Mouse (Mus musculus): ENCODE measurements at regions not wholly inside any gene's neighbourhood (a gene's known extent, or its start where the extent isn't known, plus 50 kb on each side); places are given as distances from the start of the nearest gene placed in this dataset.

DNA sequence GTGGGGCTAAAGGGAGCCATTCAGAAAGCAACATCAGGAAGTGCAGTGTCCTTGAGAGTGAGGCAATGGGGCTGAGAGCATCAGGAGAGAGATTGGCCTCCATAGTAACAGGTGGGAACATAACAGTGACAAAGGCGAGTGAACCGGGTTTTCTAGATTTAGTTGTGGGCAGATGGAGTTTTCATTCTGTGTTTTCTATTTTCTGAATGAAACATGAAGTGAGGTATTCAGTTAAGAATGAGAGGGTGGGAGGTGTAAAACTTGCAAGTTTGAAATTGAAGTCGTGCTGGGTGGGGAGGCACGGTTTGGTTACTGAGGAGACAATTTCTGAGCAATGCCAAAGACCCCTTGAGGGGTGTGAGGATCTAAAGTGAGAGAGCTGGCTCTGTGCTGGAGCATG lies 893.3 kb downstream of the Diaph3 start:
- DNase-seq: no peak
- H3K9me3 ChIP-seq (ENCODE audit: low read depth, low read length): no peaks in the 10 kb centered on the region
- no peak for ATAC-seq (ENCODE audit: insufficient read depth)
- H3K27ac ChIP-seq (ENCODE audit: low read depth): no peak overlapping the region
- H3K9ac ChIP-seq: no peak overlapping the region
- no peaks in the 10 kb centered on the region for H3K36me3 ChIP-seq (ENCODE audit: insufficient read depth)
- no peak overlapping the region for H3K4me2 ChIP-seq
- WGBS: 88% methylated on average over 4 of the region's 4 CpGs
- H3K4me3 ChIP-seq (ENCODE audit: low read depth, low read length): no peak overlapping the region
- H3K27me3 ChIP-seq (ENCODE audit: insufficient read depth, low read length): no peaks in the 10 kb centered on the region
- H3K4me1 ChIP-seq (ENCODE audit: insufficient read depth): no peaks in the 10 kb centered on the region
- no peak for TF ChIP-seq CTCF (IDR thresholded peaks at IDR 0.05; ENCODE audit: low read depth)

- Histone ChIP-seq H3K4me1 (ENCODE audit: insufficient read depth) (no peaks in the 10 kb centered on the region), H3K9ac (no peak overlapping the region), H3K27ac (ENCODE audit: low read depth) (no peak overlapping the region), H3K4me2 (no peak overlapping the region), H3K27me3 (ENCODE audit: insufficient read depth, low read length) (no peaks in the 10 kb centered on the region), H3K36me3 (ENCODE audit: insufficient read depth) (no peaks in the 10 kb centered on the region), H3K4me3 (ENCODE audit: low read depth, low read length) (no peak overlapping the region), H3K9me3 (ENCODE audit: low read depth, low read length) (no peaks in the 10 kb centered on the region)
- ATAC-seq (ENCODE audit: insufficient read depth) (no peak), DNase-seq (no peak)
- no peak for TF ChIP-seq CTCF (IDR thresholded peaks at IDR 0.05; ENCODE audit: low read depth)
- WGBS: 89% methylated on average over 8 of the region's 8 CpGs
These were observed 894.3 kb downstream of the Diaph3 start for GRCm38 (mm10) chr14:86246770-86247169.

- ATAC-seq (ENCODE audit: insufficient read depth) (no peak), DNase-seq (no peak)
- Histone ChIP-seq H3K4me2 (no peak overlapping the region), H3K36me3 (ENCODE audit: insufficient read depth) (no peaks in the 10 kb centered on the region), H3K27me3 (ENCODE audit: insufficient read depth, low read length) (no peaks in the 10 kb centered on the region), H3K9ac (no peak overlapping the region), H3K9me3 (ENCODE audit: low read depth, low read length) (no peaks in the 10 kb centered on the region), H3K4me1 (ENCODE audit: insufficient read depth) (no peaks in the 10 kb centered on the region), H3K27ac (ENCODE audit: low read depth) (no peak overlapping the region), H3K4me3 (ENCODE audit: low read depth, low read length) (no peak overlapping the region)
- TF ChIP-seq CTCF (IDR thresholded peaks at IDR 0.05; ENCODE audit: low read depth): no peak
- WGBS: 87% methylated on average over 1 of the region's 1 CpGs
These were observed 897.4 kb downstream of the Diaph3 start for GRCm38 (mm10) chr14:86243662-86244061.

DNA sequence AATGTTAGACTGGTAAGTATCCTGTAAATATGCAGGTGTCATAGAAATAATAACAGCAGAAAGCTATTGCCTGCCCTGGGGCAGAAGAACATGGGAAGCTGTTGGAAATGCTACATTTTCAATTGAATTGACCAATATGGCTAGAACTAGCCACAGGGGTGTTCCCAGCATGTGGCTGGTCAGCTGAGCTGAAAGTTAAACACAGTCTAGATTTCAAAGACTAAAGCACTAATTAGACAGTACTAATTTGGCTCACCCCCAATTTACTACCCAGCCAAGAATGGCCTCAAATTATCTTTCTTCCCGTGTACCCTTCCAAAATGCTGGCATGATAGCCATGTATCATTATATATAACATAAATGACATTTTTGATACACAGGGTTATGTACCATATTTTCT lies 898.2 kb downstream of the Diaph3 start:
- WGBS: 71% methylated on average over 1 of the region's 1 CpGs
- TF ChIP-seq CTCF (IDR thresholded peaks at IDR 0.05; ENCODE audit: low read depth): no peak
- no peak overlapping the region for H3K9ac ChIP-seq
- ATAC-seq (ENCODE audit: insufficient read depth) (no peak), DNase-seq (no peak)
- no peak overlapping the region for H3K4me2 ChIP-seq
- H3K36me3 ChIP-seq (ENCODE audit: insufficient read depth): no peaks in the 10 kb centered on the region
- H3K4me3 ChIP-seq (ENCODE audit: low read depth, low read length): no peak overlapping the region
- H3K27ac ChIP-seq (ENCODE audit: low read depth): no peak overlapping the region
- H3K4me1 ChIP-seq (ENCODE audit: insufficient read depth): no peaks in the 10 kb centered on the region
- H3K27me3 ChIP-seq (ENCODE audit: insufficient read depth, low read length): no peaks in the 10 kb centered on the region
- no peaks in the 10 kb centered on the region for H3K9me3 ChIP-seq (ENCODE audit: low read depth, low read length)

GRCm38 (mm10) chr14:86239090-86239489 lies 901.9 kb downstream of the Diaph3 start:
- Histone ChIP-seq H3K36me3 (ENCODE audit: insufficient read depth) (no peaks in the 10 kb centered on the region), H3K4me3 (ENCODE audit: low read depth, low read length) (no peak overlapping the region), H3K27ac (ENCODE audit: low read depth) (no peak overlapping the region), H3K4me1 (ENCODE audit: insufficient read depth) (no peaks in the 10 kb centered on the region), H3K27me3 (ENCODE audit: insufficient read depth, low read length) (no peaks in the 10 kb centered on the region), H3K9ac (no peak overlapping the region), H3K4me2 (no peak overlapping the region), H3K9me3 (ENCODE audit: low read depth, low read length) (no peaks in the 10 kb centered on the region)
- DNase-seq (peak; percentile 4), ATAC-seq (ENCODE audit: insufficient read depth) (no peak)
- TF ChIP-seq CTCF (IDR thresholded peaks at IDR 0.05; ENCODE audit: low read depth): no peak
- WGBS: 42% methylated on average over 2 of the region's 2 CpGs

DNA sequence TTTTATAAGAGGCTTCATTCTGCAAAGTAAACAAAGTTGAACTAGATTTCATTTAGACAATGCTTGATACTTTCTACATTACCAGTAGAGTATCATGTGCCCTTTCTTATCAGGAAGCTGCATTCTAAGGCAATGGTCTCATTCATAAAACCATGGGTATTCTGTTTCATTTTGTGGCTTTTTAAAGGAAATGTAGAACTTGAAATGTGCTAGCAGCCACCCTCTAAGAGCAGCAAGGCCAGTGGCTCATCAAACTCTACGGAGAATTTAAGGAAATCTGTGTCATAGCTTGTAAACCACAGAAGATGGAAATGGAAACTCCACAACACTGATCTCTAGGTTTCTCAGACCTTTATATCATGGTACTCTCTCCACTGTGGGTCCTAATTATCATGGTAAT lies 907.7 kb downstream of the Diaph3 start:
- 81% methylated on average over 1 of the region's 1 CpGs for WGBS
- Histone ChIP-seq H3K27ac (ENCODE audit: low read depth) (no peak overlapping the region), H3K9ac (no peak overlapping the region), H3K4me1 (ENCODE audit: insufficient read depth) (no peaks in the 10 kb centered on the region), H3K27me3 (ENCODE audit: insufficient read depth, low read length) (no peaks in the 10 kb centered on the region), H3K4me2 (no peak overlapping the region), H3K36me3 (ENCODE audit: insufficient read depth) (no peaks in the 10 kb centered on the region), H3K4me3 (ENCODE audit: low read depth, low read length) (no peak overlapping the region), H3K9me3 (ENCODE audit: low read depth, low read length) (no peaks in the 10 kb centered on the region)
- ATAC-seq (ENCODE audit: insufficient read depth) (no peak), DNase-seq (no peak)
- no peak for TF ChIP-seq CTCF (IDR thresholded peaks at IDR 0.05; ENCODE audit: low read depth)

GRCm38 (mm10) chr14:86230609-86231008 lies 910.4 kb downstream of the Diaph3 start:
- DNase-seq: no peak

GRCm38 (mm10) chr14:86229755-86230154 lies 911.3 kb downstream of the Diaph3 start:
- Histone ChIP-seq H3K9ac (no peak overlapping the region), H3K4me2 (no peak overlapping the region), H3K27me3 (ENCODE audit: insufficient read depth, low read length) (no peaks in the 10 kb centered on the region), H3K9me3 (ENCODE audit: low read depth, low read length) (no peaks in the 10 kb centered on the region), H3K27ac (ENCODE audit: low read depth) (no peak overlapping the region), H3K36me3 (ENCODE audit: insufficient read depth) (no peaks in the 10 kb centered on the region), H3K4me3 (ENCODE audit: low read depth, low read length) (no peak overlapping the region), H3K4me1 (ENCODE audit: insufficient read depth) (no peaks in the 10 kb centered on the region)
- WGBS: 81% methylated on average over 2 of the region's 2 CpGs
- DNase-seq (no peak), ATAC-seq (ENCODE audit: insufficient read depth) (no peak)
- TF ChIP-seq CTCF (IDR thresholded peaks at IDR 0.05; ENCODE audit: low read depth): no peak

More at GRCm38 (mm10) chr14:86230609-86231008, 910.4 kb downstream of the Diaph3 start:
- ATAC-seq (ENCODE audit: insufficient read depth): no peak
- Histone ChIP-seq H3K9ac (no peak overlapping the region), H3K4me2 (no peak overlapping the region), H3K36me3 (ENCODE audit: insufficient read depth) (no peaks in the 10 kb centered on the region), H3K27ac (ENCODE audit: low read depth) (no peak overlapping the region), H3K9me3 (ENCODE audit: low read depth, low read length) (no peaks in the 10 kb centered on the region), H3K4me1 (ENCODE audit: insufficient read depth) (no peaks in the 10 kb centered on the region), H3K27me3 (ENCODE audit: insufficient read depth, low read length) (no peaks in the 10 kb centered on the region), H3K4me3 (ENCODE audit: low read depth, low read length) (no peak overlapping the region)
- WGBS: 59% methylated on average over 1 of the region's 1 CpGs
- TF ChIP-seq CTCF (IDR thresholded peaks at IDR 0.05; ENCODE audit: low read depth): no peak

All from lung, embryonic 14.5 days (tissue).